Mouse (Mus musculus): ENCODE results near the gene Fam90a1b. TPM values are rescaled to one million over a fixed set of nuclear protein-coding genes. Genes with fewer than 3 reads are reported as not detected.
A peak's percentile ranks its signal among the peaks of the same experiment; 100 is the strongest.
"Not testable (repeated sequence)": the region's sequence is repeated elsewhere in the genome, so short reads cannot be mapped to it uniquely, and the experiment has no call there.

The Fam90a1b gene
- polyA plus RNA-seq (2017; shearing (Covaris generic)), result not detected

DNA sequence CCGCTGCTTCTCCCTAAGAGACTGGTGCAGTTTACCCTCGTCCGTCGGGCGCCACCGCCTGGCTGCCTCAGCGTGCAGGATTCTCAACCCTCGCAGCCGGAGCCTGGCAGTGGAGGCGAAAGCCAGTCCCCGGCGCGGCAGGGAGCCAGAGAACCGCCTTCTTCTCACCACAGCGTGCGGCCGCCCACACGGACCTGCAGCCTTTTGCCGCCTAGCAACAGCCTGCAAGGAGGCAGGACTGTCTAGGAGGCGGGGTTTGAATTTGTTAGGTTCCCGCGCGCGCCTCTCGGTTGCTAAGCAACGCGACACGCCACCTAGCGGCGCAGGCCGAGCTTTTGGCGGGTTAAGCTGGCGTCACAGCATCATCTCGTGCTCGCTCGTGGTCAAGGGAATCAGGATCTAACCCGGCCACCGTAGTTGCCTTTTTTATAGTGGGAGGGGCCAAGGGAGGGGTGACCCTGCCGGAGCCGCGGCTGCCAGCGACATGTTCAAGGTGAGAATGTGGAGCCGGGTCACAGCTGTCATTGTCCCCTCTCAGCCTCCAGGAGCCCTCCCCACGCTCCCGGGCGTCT is at the start of gene Fam90a1b, which contains the start of gene Apoo:
Gene Fam90a1b, minus strand, starts transcription at position 108 of the 572 bp plus-strand sequence.
Gene Apoo, plus strand, starts transcription at position 448 of the 572 bp plus-strand sequence.
- peak; percentile 95 for ATAC-seq

DNA sequence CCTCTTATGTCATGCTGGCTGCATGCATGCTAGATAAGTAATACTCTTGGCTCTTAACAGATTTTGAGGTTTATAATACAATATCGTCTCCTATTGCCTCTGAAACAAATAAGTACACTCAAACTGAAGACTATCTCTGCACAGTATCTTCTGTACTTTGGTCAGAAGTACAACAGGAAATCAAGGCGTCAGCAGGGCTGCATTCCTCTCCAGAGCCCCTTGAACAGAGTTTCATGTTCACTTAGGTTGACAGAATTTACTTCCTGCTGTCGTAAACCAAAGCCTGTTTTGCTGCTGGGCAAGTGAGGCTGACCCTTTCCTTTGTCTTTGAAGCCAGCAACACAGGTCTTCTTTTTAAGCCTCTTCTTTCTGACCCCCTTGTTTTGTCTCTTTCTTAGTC is 42.4 kb upstream of the Fam90a1b start:
- no peak for ATAC-seq

DNA sequence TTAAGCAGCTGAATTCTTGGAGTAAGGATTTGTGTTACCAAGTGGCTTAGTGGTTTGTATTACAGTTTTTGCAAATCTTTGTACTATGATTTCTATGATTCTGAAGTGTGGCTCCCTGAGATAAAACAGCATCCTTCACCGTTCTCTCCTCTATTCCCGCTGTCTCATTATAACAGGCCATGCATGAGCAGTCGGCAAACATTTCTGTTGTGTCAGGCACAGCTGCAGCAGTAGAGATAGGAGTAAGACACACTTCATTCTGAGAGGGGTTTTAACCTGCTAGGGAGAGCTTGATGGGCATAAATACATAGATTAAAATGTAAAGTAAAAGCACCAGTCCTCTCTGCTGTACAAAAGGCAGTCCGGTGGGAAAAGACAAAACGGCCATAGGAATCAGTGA is 12.2 kb upstream of the Fam90a1b start:
- no peak for ATAC-seq

DNA sequence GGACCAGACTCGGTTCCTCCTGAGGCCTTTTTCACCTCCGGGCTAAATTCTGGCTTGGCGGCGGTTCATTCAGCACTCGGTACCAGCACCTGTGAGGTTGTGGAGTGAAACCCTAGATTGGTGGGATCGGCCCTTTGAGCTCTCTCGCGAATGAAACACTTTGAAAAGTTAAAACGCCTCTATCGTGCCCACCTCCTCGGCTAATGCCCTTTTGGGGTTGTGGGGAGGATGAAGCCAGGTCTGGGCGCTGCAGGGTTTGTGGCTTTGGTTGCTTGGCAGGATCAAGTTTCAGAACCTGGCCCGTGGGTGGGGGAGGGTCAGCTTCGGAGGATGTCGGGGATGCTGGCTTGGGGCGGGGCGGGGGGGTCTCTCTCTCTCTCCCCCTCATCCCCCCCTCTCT is 671 bp upstream of the Fam90a1b start:
- ATAC-seq, result peak; percentile 6

DNA sequence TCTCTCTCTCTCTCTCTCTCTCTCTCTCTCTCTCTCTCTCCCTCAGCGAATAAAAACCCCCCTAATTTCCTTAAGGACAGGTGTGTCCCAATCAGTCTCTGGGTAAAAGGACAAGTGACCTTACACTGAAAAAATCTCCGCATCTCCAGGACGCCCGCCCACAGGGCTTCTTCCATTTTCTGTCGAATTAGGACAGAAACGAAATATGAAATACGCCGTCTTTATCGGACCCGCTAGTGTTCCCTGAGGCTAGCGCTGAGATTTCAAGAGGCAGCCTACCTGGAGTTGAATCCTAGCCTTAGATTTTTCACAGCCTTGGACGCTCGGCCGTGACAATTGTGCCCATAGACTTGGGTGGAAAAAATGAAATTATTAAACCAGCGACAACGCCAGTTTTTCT is 548 bp downstream of the Fam90a1b start:
- ATAC-seq, result no peak

DNA sequence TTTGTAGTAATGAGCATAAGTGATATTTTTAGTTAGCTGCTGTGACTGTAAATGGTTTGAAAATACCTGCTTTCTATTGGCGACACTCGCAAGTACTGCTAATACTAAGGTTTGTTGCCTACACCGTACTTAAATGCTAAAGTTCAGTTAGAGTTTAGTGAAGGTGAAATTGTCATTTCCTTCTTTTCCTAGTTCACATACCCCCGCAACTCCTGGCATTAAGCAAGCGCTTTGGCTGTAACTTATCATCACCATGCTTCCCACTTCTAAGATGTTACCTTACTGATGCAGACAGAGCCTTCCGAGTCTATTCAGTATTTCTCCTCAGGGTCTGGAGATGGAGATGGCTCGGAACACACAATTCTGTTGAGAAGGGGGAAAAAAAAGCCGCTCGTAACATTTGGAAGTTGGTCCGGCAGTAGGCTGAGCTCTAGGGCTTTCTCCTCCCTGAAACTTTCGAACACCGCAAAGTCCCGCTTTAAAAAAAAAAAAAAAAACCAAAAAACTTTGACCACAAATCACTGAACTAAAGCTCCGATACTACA is 1.1 kb downstream of the Fam90a1b start:
- no peak for ATAC-seq

DNA sequence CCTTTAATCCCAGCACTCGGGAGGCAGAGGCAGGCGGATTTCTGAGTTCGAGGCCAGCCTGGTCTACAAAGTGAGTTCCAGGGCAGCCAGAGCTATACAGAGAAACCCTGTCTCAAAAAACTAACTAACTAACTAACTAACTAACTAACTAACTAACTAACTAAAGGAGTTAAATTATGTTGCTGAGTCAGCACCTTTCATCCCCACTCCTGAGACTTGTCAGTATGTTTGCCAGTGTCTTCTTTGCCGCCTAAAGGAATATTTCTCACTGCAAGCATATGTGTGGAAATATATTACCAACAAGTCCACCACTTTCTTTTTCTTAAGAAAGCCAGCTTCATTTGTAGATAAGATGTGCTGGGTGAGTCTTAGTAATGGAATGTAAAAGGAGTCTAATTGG is 22.9 kb downstream of the Fam90a1b start:
- not testable (repeated sequence) for ATAC-seq

DNA sequence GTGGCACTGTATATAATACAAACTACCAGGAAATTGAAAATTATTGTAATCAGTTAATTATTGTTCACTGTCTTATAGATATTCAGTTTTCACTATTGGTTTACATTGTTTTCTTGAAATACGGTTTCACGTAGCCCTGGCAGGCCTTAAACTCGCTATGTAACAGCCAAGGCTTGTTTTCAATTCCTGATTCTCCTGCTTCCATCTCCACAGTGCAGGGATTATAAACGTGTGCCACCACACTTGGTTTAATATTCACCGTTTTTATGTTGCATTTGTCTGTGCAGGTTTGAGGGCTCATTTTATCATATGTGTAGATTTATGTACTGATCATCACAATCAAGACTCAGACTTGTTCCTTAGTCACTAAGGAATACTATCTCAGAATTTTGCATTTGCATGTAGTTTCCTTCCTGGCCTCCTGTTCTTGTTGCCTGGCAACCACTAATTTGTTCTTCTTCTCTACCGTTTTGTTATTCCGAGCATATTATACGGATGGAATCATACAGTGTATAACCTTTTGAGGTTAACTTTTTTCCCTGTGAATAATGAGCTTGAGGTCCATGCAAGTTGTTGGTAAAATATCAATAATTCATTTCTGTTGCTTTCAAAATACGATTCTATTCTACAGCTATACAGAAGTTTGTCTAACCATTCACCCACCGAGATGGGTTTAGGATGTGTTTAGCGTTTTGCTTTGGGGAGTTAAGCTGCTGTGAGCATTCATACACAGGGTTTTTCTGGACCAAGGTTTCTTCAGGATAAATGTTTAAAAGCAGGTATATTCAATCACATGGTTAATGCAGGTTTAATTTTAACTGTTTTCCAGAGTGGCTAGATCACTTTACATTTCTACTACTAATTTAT is 45.3 kb downstream of the Fam90a1b start:
- no peak for ATAC-seq

Other genes with a start within 250 kb of the Fam90a1b start
- 10 to 100 TPM; 28.7 to 48.4 (median 41.8) TPM for gene Zfx, start 243.1 kb downstream of the Fam90a1b start, polyA plus RNA-seq (2017; shearing (Covaris generic))
- 10 to 100 TPM; 69.5 to 76.6 (median 69.9) TPM for gene Eif2s3x, start 153.9 kb downstream of the Fam90a1b start, polyA plus RNA-seq (2017; shearing (Covaris generic))
- gene Klhl15, start 132.2 kb downstream of the Fam90a1b start, polyA plus RNA-seq (2017; shearing (Covaris generic)), result 10 to 100 TPM in 1 of 3 experiments, 1 to 10 TPM in 2; 6.9 to 12.5 (median 9.7) TPM
- gene Apoo, start 340 bp upstream of the Fam90a1b start, polyA plus RNA-seq (2017; shearing (Covaris generic)), result 10 to 100 TPM; 12.7 to 31.6 (median 16.1) TPM
- gene Maged1, start 175.4 kb upstream of the Fam90a1b start, polyA plus RNA-seq (2017; shearing (Covaris generic)), result 1 to 10 TPM; 3.7 to 8.0 (median 7.9) TPM